Mouse (Mus musculus) embryo, embryonic 9.5 days (tissue): ENCODE measurements around the gene Tank.

Experiments used
- DNase-seq: peaks from one replicate; pipeline ENCODE4 v3.0.0-alpha.2; 2017; ENCODE audit errors: extremely low spot score

The Tank gene

GRCm38 (mm10) chr2:61578433-61578832 is at the start of gene Tank:
Gene Tank (plus strand): TSS chr2:61578585.
- no peak for DNase-seq

GRCm38 (mm10) chr2:61532326-61532725 is 46.1 kb upstream of the Tank start:
- DNase-seq, result no peak

DNA sequence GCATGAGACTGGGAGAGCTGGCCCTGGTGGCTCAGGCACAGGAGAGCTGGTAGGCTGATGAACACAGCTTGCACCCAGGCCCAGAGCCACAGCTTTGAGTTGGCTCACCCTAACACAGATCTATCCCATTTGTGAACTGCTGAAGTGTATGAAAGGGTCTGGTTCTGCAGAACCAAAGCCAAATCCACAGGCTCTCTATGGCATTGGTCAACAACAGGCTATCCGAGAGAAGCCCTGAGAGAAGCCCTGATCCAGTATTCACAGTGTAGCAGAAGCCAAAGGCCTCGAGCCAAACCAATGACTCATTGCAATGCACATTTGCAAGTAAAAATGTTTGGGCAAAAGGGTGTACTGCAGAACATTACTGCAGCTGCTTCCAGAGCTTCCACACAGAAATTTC is 45.3 kb upstream of the Tank start:
- no peak for DNase-seq

DNA sequence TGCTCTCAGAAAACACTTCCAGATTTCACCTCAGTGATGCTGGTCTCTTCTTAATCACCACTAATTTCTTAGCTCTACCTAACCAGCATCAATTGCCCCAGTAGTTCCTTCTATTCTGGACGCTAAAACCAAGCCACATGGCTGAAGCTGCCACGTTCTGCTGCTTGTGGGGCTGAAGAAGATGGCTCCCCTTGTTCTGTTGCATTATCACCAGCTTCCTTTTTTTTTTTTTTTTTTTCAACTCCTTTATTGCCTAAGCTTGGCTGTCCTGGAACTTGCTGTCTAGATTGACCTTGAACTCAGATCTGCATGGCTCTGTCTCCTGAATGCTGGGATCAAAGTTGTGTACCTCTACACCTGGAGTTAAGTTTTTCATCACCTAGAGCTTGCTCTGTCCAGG is 41.5 kb upstream of the Tank start:
- no peak for DNase-seq

- peak; percentile 4 for DNase-seq
These were observed 39.0 kb upstream of the Tank start for GRCm38 (mm10) chr2:61539378-61539777.

DNA sequence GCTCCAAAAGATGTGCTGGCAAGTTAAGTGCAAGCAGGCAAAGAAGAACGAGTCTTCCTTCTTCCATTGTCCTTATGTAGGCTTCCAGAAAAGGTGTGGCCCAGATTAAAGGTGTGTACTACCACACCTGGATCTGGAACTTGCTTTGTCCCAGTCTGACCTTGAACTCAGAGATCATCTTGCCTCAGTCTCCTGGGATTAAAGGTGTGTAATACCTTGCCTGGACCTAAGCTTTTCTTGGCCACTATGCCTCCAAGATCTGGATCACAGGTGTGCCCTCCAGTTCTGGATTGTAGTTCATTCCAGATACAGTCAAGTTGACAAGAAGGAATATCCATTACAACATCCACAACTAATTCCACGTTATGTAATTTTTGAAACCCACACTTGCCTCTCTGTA is 36.0 kb upstream of the Tank start:
- no peak for DNase-seq

DNA sequence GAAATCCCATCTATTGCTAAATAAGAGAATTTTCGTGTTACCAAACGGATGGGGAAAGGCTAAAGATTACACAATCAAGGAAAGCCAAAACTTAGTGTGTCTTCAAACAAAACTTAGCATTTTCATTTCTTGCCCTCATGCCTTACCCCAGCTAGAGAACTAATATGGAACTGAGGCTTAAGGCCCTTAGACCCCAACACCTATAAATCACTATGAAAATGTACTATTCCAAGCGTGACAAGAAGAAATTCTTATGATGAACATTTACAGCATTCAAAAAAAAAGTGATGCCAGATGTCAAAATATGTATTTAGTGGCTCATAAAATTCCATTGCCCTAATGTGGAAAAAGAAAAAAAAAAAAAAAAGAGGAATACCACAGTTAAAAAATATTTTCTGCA is 32.7 kb upstream of the Tank start:
- no peak for DNase-seq

DNA sequence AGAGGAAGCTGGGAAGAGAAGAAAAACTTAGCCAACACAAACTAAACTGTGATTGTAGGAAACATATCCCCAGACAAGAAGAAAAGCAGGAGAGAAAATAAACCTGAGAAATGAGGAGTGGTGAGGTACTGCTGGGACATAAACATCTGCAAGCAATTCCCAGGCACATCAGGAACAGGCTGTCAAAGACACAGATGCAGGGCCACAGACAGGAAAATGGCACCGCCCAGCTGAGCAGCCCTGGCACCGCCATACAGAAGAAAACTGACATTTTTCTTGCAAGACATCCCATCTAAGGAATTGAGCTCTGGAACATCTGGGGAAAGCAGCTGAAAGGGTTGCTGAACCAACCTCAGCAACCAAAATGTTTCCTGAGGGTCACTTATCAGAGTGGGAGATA is 30.4 kb upstream of the Tank start:
- DNase-seq, result no peak

- no peak for DNase-seq
These were observed 26.7 kb upstream of the Tank start for GRCm38 (mm10) chr2:61551680-61552079.

- DNase-seq, result no peak
These were observed 23.0 kb upstream of the Tank start for GRCm38 (mm10) chr2:61555367-61555766.

GRCm38 (mm10) chr2:61555825-61556224 is 22.6 kb upstream of the Tank start:
- DNase-seq, result no peak

GRCm38 (mm10) chr2:61556639-61557038 is 21.7 kb upstream of the Tank start:
- no peak for DNase-seq

GRCm38 (mm10) chr2:61557848-61558471 is 20.4 kb upstream of the Tank start:
- no peak for DNase-seq

- DNase-seq, result no peak
These were observed 17.3 kb upstream of the Tank start for GRCm38 (mm10) chr2:61561058-61561457.

DNA sequence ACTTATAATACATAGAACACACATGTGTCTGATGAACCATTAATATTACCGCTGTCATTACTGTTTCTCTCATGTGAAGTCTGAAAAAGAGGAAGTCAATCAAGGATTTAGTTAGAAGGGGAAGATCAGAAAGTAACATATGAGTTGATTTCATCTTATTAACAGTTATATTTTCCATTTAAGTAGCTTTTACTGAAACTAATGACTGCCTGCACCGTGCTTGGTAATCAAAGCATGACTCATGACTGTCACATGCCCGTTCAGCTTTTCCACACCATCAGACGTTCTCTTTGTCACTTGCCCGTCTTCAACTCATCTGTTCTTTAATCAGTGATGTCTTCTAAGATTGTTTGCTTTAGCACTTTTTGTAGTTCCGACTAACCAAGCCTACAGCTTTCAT is 15.2 kb upstream of the Tank start:
- DNase-seq, result no peak

GRCm38 (mm10) chr2:61567045-61567783 is 11.2 kb upstream of the Tank start:
- no peak for DNase-seq

- no peak for DNase-seq
These were observed 9.2 kb upstream of the Tank start for GRCm38 (mm10) chr2:61569181-61569580.

DNA sequence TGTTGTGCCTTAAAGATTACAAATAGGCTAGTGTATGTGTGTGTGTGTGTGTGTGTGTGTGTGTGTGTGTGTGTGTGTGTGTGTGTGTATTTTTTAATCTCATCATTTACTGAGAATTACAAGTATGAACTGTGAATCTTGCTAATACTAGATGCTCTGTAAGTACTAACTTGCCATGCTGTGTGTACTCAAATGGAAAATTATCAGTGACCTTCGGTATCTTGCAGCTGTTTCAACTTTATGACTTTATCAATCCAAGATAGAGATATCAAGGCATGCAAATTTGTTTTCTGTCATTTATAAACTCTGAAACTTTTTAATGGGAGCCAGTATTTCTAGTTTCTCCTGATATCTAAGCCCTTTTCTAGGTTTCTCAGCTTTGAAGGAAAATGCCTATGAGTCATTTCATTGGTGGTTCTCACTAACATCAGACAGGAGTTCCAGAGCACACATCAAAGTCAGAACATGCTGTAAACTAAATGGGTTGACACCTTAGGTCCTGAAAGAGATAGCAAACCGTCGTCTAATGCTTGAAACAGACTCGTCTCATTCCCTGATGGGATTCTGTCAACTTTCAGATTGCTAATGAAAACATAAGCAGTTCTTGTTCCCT is 6.9 kb upstream of the Tank start:
- DNase-seq, result no peak

- no peak for DNase-seq
These were observed 1.9 kb upstream of the Tank start for GRCm38 (mm10) chr2:61576497-61576896.

- no peak for DNase-seq
These were observed 1.3 kb upstream of the Tank start for GRCm38 (mm10) chr2:61576928-61577695.

DNA sequence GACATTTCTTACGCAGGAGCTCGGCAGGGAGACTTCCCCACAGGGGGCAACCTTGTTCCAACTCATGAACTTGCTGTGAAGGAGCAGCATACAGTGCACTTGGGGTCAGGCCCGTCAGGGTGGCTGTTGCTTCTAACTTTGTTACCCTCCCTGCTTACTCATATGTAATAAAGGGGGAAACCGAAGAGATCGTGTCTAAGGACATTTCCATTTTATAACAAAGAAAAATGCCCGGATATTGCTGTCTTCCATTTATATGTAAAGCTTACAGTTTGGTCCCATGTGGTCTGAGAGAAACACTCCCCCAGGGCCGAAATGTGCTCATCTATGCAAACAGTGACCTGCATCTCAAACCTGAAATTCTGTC is 706 bp upstream of the Tank start:
- DNase-seq, result no peak

DNA sequence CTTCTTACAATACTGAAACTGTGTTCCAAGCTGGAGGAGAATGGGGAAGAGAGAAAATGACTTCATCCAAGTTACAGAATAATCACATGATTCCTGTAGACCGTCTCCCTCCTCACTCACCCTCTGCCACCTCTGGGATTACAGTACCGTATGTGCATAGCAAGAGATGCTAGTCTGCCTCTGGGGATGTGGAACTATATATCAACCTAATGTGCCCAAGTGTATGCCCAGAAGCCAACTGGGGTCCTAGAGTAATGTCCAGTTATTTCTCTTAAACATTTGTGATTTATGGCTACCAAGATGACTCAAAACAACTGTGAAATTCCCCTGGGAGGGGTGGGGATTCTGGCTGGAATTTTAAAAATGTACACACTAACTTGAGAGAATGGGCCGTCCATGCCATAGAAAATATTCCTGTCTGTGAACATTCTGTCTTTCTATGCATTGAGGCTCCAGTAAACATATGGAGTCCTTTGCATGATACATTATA is 1.2 kb downstream of the Tank start:
- DNase-seq, result no peak
